Mouse (Mus musculus) midbrain, embryonic 15.5 days (tissue): Measurements from ENCODE around the gene Rad51d. TPM values are rescaled to one million over a fixed set of nuclear protein-coding genes. Genes with fewer than 3 reads are reported as not detected.
A peak's percentile ranks its signal among the peaks of the same experiment; 100 is the strongest.
"Not testable (repeated sequence)": the region's sequence is repeated elsewhere in the genome, so short reads cannot be mapped to it uniquely, and the experiment has no call there.

Experiments used
- ATAC-seq: fragments of 200-750 bp; cut with Nextera tagmentation; replicated peaks from 2 replicates; pipeline ENCODE4 v1.8.0; 2017; ENCODE audit warnings: moderate TSS enrichment
- H3K27ac ChIP-seq: fragments of 300-500 bp; sonication (generic); 2 replicates; pipeline ENCODE4 v1.5.1; 2015; ENCODE audit warnings: mild to moderate bottlenecking, inconsistent platforms
- H3K27me3 ChIP-seq: fragments of 300-500 bp; sonication (generic); replicated peaks from 2 replicates; pipeline ENCODE4 v1.6.1; 2015; ENCODE audit warnings: inconsistent platforms
- H3K36me3 ChIP-seq: fragments of 300-500 bp; sonication (generic); replicated peaks from 2 replicates; pipeline ENCODE4 v1.6.1; 2015; ENCODE audit warnings: inconsistent platforms
- H3K4me1 ChIP-seq: fragments of 300-500 bp; sonication (generic); 2 replicates; pipeline ENCODE4 v1.6.1; 2015; ENCODE audit warnings: inconsistent platforms
- H3K4me2 ChIP-seq: fragments of 300-500 bp; sonication (generic); 2 replicates; pipeline ENCODE4 v1.6.1; 2015; ENCODE audit warnings: inconsistent platforms, mild to moderate bottlenecking, moderate library complexity
- H3K4me3 ChIP-seq: fragments of 300-500 bp; sonication (generic); 2 replicates; pipeline ENCODE4 v1.5.1; 2015; ENCODE audit warnings: mild to moderate bottlenecking, inconsistent platforms
- H3K9ac ChIP-seq: fragments of 300-500 bp; sonication (generic); 2 replicates; pipeline ENCODE4 v1.6.1; 2015; ENCODE audit warnings: mild to moderate bottlenecking, inconsistent platforms
- H3K9me3 ChIP-seq: fragments of 300-500 bp; sonication (generic); 2 replicates; pipeline ENCODE4 v1.6.1; 2016; ENCODE audit warnings: inconsistent platforms
- WGBS: fragments of 180-500 bp; shearing (Covaris S2); methylation state at CpG from one replicate; pipeline ENCODE4 v1.1.7; 2015; ENCODE audit warnings: mixed read lengths; 5-methylcytosine and 5-hydroxymethylcytosine counted together
- polyA plus RNA-seq: library from polyadenylated mRNA; unstranded; fragments of >200 nt; fragmentation: Nextera tagmentation; extraction: Ambion mirVana; gene quantifications from 2 replicates; pipeline ENCODE4 v1.2.1, GENCODE M21; 2015

The Rad51d gene
- 12.1 and 13.9 TPM in 2 replicates for polyA plus RNA-seq

- Histone ChIP-seq H3K4me1 (peaks cover 22% of the 10 kb centered on the region), H3K4me3 (peak within 1 kb of the TSS; percentile 69), H3K27ac (peak within 1 kb of the TSS; percentile 73), H3K27me3 (peaks cover 10% of the 10 kb centered on the region), H3K4me2 (peak within 1 kb of the TSS; percentile 80), H3K9me3 (no peaks in the 10 kb centered on the region), H3K36me3 (no peaks in the 10 kb centered on the region), H3K9ac (peak within 1 kb of the TSS; percentile 66)
- peak; percentile 92 for ATAC-seq
- under 1% methylated on average over 23 of the region's 26 CpGs for WGBS
These were observed at the start of gene Rad51d for GRCm38 (mm10) chr11:82890342-82890762. Gene Rad51d, minus strand, starts transcription at chr11:82890614.

GRCm38 (mm10) chr11:82933186-82933585 lies 42.8 kb upstream of the Rad51d start:
- H3K9ac ChIP-seq: no peak overlapping the region
- peaks cover 54% of the 10 kb centered on the region for H3K27me3 ChIP-seq
- under 1% methylated on average over 29 of the region's 29 CpGs for WGBS
- peaks cover 10% of the 10 kb centered on the region for H3K4me1 ChIP-seq
- H3K9me3 ChIP-seq: no peaks in the 10 kb centered on the region
- peak overlapping the region; percentile 43 for H3K4me3 ChIP-seq
- no peak overlapping the region for H3K27ac ChIP-seq
- H3K36me3 ChIP-seq: no peaks in the 10 kb centered on the region
- no peak for ATAC-seq
- peak overlapping the region; percentile 89 for H3K4me2 ChIP-seq

- ATAC-seq, H3K4me1 ChIP-seq, H3K9me3 ChIP-seq, H3K36me3 ChIP-seq, H3K27ac ChIP-seq: not testable (repeated sequence)
- Histone ChIP-seq H3K4me2 (peak overlapping the region; percentile 89), H3K9ac (peak overlapping the region; percentile 39), H3K27me3 (peaks cover 58% of the 10 kb centered on the region), H3K4me3 (peak overlapping the region; percentile 43)
- WGBS: under 1% methylated on average over 110 of the region's 119 CpGs
These were observed 41.4 kb upstream of the Rad51d start for GRCm38 (mm10) chr11:82931671-82932450.

- H3K36me3 ChIP-seq, H3K9me3 ChIP-seq, ATAC-seq, H3K27ac ChIP-seq, H3K4me1 ChIP-seq: not testable (repeated sequence)
- Histone ChIP-seq H3K9ac (peak overlapping the region; percentile 39; the same call in 1 of the 2 replicates), H3K27me3 (peaks cover 51% of the 10 kb centered on the region), H3K4me2 (peak overlapping the region; percentile 89), H3K4me3 (peak overlapping the region; percentile 43)
- WGBS: under 1% methylated on average over 59 of the region's 63 CpGs
These were observed 40.7 kb upstream of the Rad51d start for GRCm38 (mm10) chr11:82931161-82931560.

GRCm38 (mm10) chr11:82930391-82930955 lies 40.1 kb upstream of the Rad51d start:
- not testable (repeated sequence) for H3K9me3 ChIP-seq, ATAC-seq, H3K4me1 ChIP-seq, H3K36me3 ChIP-seq, H3K27ac ChIP-seq, H3K9ac ChIP-seq
- H3K4me2 ChIP-seq: peak overlapping the region; percentile 89
- 2% methylated on average over 81 of the region's 85 CpGs for WGBS
- H3K27me3 ChIP-seq: peaks cover 44% of the 10 kb centered on the region
- peak overlapping the region; percentile 43 for H3K4me3 ChIP-seq

GRCm38 (mm10) chr11:82929633-82929950 lies 39.2 kb upstream of the Rad51d start:
- Histone ChIP-seq H3K4me2 (peak overlapping the region; percentile 89; the same call in 1 of the 2 replicates), H3K36me3 (no peaks in the 10 kb centered on the region), H3K4me3 (no peak overlapping the region), H3K27ac (no peak overlapping the region), H3K4me1 (peaks cover 10% of the 10 kb centered on the region), H3K27me3 (peaks cover 38% of the 10 kb centered on the region), H3K9me3 (no peaks in the 10 kb centered on the region), H3K9ac (no peak overlapping the region)
- ATAC-seq: no peak
- 55% methylated on average over 3 of the region's 3 CpGs for WGBS

- no peak overlapping the region for H3K4me2 ChIP-seq
- peaks cover 10% of the 10 kb centered on the region for H3K4me1 ChIP-seq
- no peaks in the 10 kb centered on the region for H3K36me3 ChIP-seq
- H3K9me3 ChIP-seq: no peaks in the 10 kb centered on the region
- H3K9ac ChIP-seq: no peak overlapping the region
- 31% methylated on average over 20 of the region's 20 CpGs for WGBS
- H3K4me3 ChIP-seq: no peak overlapping the region
- no peak for ATAC-seq
- peaks cover 33% of the 10 kb centered on the region for H3K27me3 ChIP-seq
- H3K27ac ChIP-seq: no peak overlapping the region
These were observed 38.7 kb upstream of the Rad51d start for GRCm38 (mm10) chr11:82928897-82929632.

- H3K27me3 ChIP-seq: peaks cover 12% of the 10 kb centered on the region
- H3K36me3 ChIP-seq, H3K27ac ChIP-seq, H3K9ac ChIP-seq, H3K4me3 ChIP-seq, H3K4me1 ChIP-seq, ATAC-seq, H3K4me2 ChIP-seq, H3K9me3 ChIP-seq: not testable (repeated sequence)
- 83% methylated on average over 6 of the region's 6 CpGs for WGBS
These were observed 33.5 kb upstream of the Rad51d start for GRCm38 (mm10) chr11:82923910-82924309.

GRCm38 (mm10) chr11:82921691-82922090 lies 31.3 kb upstream of the Rad51d start:
- H3K27ac ChIP-seq: no peak overlapping the region
- no peak overlapping the region for H3K4me3 ChIP-seq
- H3K27me3 ChIP-seq: no peaks in the 10 kb centered on the region; the same call in 1 of the 2 replicates
- no peak overlapping the region for H3K9ac ChIP-seq
- no peak for ATAC-seq
- no peaks in the 10 kb centered on the region for H3K36me3 ChIP-seq
- H3K4me1 ChIP-seq: no peaks in the 10 kb centered on the region
- no peak overlapping the region for H3K4me2 ChIP-seq
- WGBS: 66% methylated on average over 4 of the region's 4 CpGs
- no peaks in the 10 kb centered on the region for H3K9me3 ChIP-seq

GRCm38 (mm10) chr11:82920768-82921167 lies 30.4 kb upstream of the Rad51d start:
- Histone ChIP-seq H3K9me3 (no peaks in the 10 kb centered on the region), H3K27me3 (no peaks in the 10 kb centered on the region; the same call in 1 of the 2 replicates), H3K9ac (no peak overlapping the region), H3K4me2 (no peak overlapping the region), H3K27ac (no peak overlapping the region), H3K4me3 (no peak overlapping the region), H3K4me1 (no peaks in the 10 kb centered on the region), H3K36me3 (no peaks in the 10 kb centered on the region)
- WGBS: 67% methylated on average over 10 of the region's 10 CpGs
- ATAC-seq: no peak

GRCm38 (mm10) chr11:82914711-82915352 lies 24.4 kb upstream of the Rad51d start:
- Histone ChIP-seq H3K9me3 (no peaks in the 10 kb centered on the region), H3K4me3 (no peak overlapping the region), H3K4me2 (peak overlapping the region; percentile 44), H3K27ac (no peak overlapping the region), H3K27me3 (peaks cover 13% of the 10 kb centered on the region; the same call in 1 of the 2 replicates), H3K9ac (0 out of 2 replicates have a peak overlapping the region, but pooled peaks have one; percentile 10), H3K4me1 (no peaks in the 10 kb centered on the region), H3K36me3 (no peaks in the 10 kb centered on the region)
- 7% methylated on average over 16 of the region's 16 CpGs for WGBS
- 0 out of 2 replicates have a peak, but pooled peaks have one; percentile 37 for ATAC-seq
